Mouse (Mus musculus) G1E (cell line): ENCODE results near the gene Prcc.

ENCODE experiments used
- CTCF ChIP-seq: IDR thresholded peaks from 2 replicates; pipeline ENCODE4 v1.5.1; 2012; ENCODE audit warnings: low read depth, low read length, inconsistent platforms, mixed read lengths
- GATA2 ChIP-seq: IDR thresholded peaks from 2 replicates; pipeline ENCODE4 v1.6.1; 2012; ENCODE audit warnings: low read depth, low read length, inconsistent platforms, borderline replicate concordance
- POLR2AphosphoS5 ChIP-seq: IDR thresholded peaks from 2 replicates; pipeline ENCODE4 v1.6.1; 2012; ENCODE audit warnings: low read depth, low read length, inconsistent platforms; ENCODE audit not compliant: insufficient replicate concordance
- TAL1 ChIP-seq: conservative IDR thresholded peaks from 2 replicates; pipeline ENCODE4 v1.6.1; 2012; ENCODE audit warnings: low read depth, low read length, inconsistent platforms, mixed read lengths

- TF ChIP-seq CTCF (no peak), TAL1 (no peak), POLR2AphosphoS5 (no peak), GATA2 (no peak)
Measured at GRCm38 (mm10) chr3:87855936-87856335, 29.5 kb downstream of the Prcc start.
